Mouse (Mus musculus) retina, embryonic 14.5 days (tissue): ENCODE data around the gene Sarm1.

Source experiments
- DNase-seq: peaks from one replicate; pipeline ENCODE4 v3.0.0-alpha.2; 2015; ENCODE audit warnings: low spot score

Gene Sarm1

GRCm38 (mm10) chr11:78463286-78464036 is 34.1 kb downstream of the Sarm1 start:
- no peak for DNase-seq

- no peak for DNase-seq
These were observed 34.9 kb downstream of the Sarm1 start for GRCm38 (mm10) chr11:78462669-78463068.

- DNase-seq = no peak
These were observed 35.7 kb downstream of the Sarm1 start for GRCm38 (mm10) chr11:78461894-78462293.

GRCm38 (mm10) chr11:78458740-78459139 is 38.8 kb downstream of the Sarm1 start:
- DNase-seq = no peak

GRCm38 (mm10) chr11:78455308-78455707 is 42.2 kb downstream of the Sarm1 start:
- peak; percentile 51 for DNase-seq

GRCm38 (mm10) chr11:78454276-78454675 is 43.3 kb downstream of the Sarm1 start:
- no peak for DNase-seq

- peak; percentile 74 for DNase-seq
These were observed 43.9 kb downstream of the Sarm1 start for GRCm38 (mm10) chr11:78453675-78454074.

- no peak for DNase-seq
These were observed 47.2 kb downstream of the Sarm1 start for GRCm38 (mm10) chr11:78450337-78450736.

- no peak for DNase-seq
These were observed 49.3 kb downstream of the Sarm1 start for GRCm38 (mm10) chr11:78448242-78448641.

GRCm38 (mm10) chr11:78447168-78447567 is 50.4 kb downstream of the Sarm1 start:
- no peak for DNase-seq

GRCm38 (mm10) chr11:78443115-78443514 is 54.4 kb downstream of the Sarm1 start:
- no peak for DNase-seq

- DNase-seq = no peak
These were observed 59.1 kb downstream of the Sarm1 start for GRCm38 (mm10) chr11:78438399-78438930.

- DNase-seq = no peak
These were observed 60.4 kb downstream of the Sarm1 start for GRCm38 (mm10) chr11:78437182-78437581.

GRCm38 (mm10) chr11:78435776-78436349 is 61.7 kb downstream of the Sarm1 start:
- DNase-seq = peak; percentile 80

- no peak for DNase-seq
These were observed 63.5 kb downstream of the Sarm1 start for GRCm38 (mm10) chr11:78434052-78434451.

- no peak for DNase-seq
These were observed 66.4 kb downstream of the Sarm1 start for GRCm38 (mm10) chr11:78431176-78431575.

GRCm38 (mm10) chr11:78430195-78430878 is 67.2 kb downstream of the Sarm1 start:
- no peak for DNase-seq

GRCm38 (mm10) chr11:78428309-78428708 is 69.2 kb downstream of the Sarm1 start:
- DNase-seq = no peak

GRCm38 (mm10) chr11:78427655-78428054 is 69.9 kb downstream of the Sarm1 start:
- no peak for DNase-seq

GRCm38 (mm10) chr11:78425572-78425971 is 72.0 kb downstream of the Sarm1 start:
- no peak for DNase-seq

- DNase-seq = no peak
These were observed 73.2 kb downstream of the Sarm1 start for GRCm38 (mm10) chr11:78424352-78424751.
